Mouse (Mus musculus) liver, adult 2 months (tissue): ENCODE data around the gene Mapk10. TPM values are rescaled to one million over a fixed set of nuclear protein-coding genes. Genes with fewer than 3 reads are reported as not detected.
"Not testable (repeated sequence)": the region's sequence is repeated elsewhere in the genome, so short reads cannot be mapped to it uniquely, and the experiment has no call there.

ENCODE experiments used
- DNase-seq: peaks from one replicate; pipeline ENCODE4 v3.0.0-alpha.2; 2011; ENCODE audit warnings: low read depth, low spot score; ENCODE audit errors: extremely low read depth
- H3K27ac ChIP-seq: fragments of 200-500 bp; replicated peaks from 2 replicates; pipeline ENCODE4 v1.5.1; 2012; ENCODE audit warnings: low read depth, mild to moderate bottlenecking, control low read depth, inconsistent platforms, low read length; ENCODE audit not compliant: insufficient read depth
- H3K27me3 ChIP-seq: fragments of 200-500 bp; 2 replicates; pipeline ENCODE4 v1.6.1; 2012; ENCODE audit warnings: mild to moderate bottlenecking, moderate library complexity, low read length, inconsistent platforms; ENCODE audit not compliant: control insufficient read depth, insufficient read depth
- H3K36me3 ChIP-seq: fragments of 200-500 bp; 2 replicates; pipeline ENCODE4 v1.6.1; 2012; ENCODE audit warnings: low read length, inconsistent platforms; ENCODE audit not compliant: control insufficient read depth, insufficient read depth
- H3K4me1 ChIP-seq: fragments of 200-500 bp; 2 replicates; pipeline ENCODE4 v1.6.1; 2011; ENCODE audit warnings: low read length; ENCODE audit not compliant: control insufficient read depth, insufficient read depth
- H3K4me3 ChIP-seq: fragments of 200-500 bp; 2 replicates; pipeline ENCODE4 v1.5.1; 2011; ENCODE audit warnings: low read depth, mild to moderate bottlenecking, control low read depth, low read length, moderate library complexity; ENCODE audit not compliant: insufficient read depth
- H3K79me2 ChIP-seq: fragments of 200-500 bp; 2 replicates; pipeline ENCODE4 v1.6.1; 2012; ENCODE audit warnings: inconsistent platforms, mild to moderate bottlenecking, low read length, moderate library complexity; ENCODE audit not compliant: control insufficient read depth, insufficient read depth
- H3K9ac ChIP-seq: fragments of 200-500 bp; 2 replicates; pipeline ENCODE4 v1.6.1; 2012; ENCODE audit warnings: low read depth, mild to moderate bottlenecking, control low read depth, inconsistent platforms, low read length
- CTCF ChIP-seq: fragments of 200-500 bp; IDR thresholded peaks from 2 replicates; pipeline ENCODE4 v1.5.1; 2011; ENCODE audit warnings: low read depth, low read length, control low read depth
- POLR2A ChIP-seq: fragments of 200-500 bp; IDR thresholded peaks from 2 replicates; pipeline ENCODE4 v1.6.1; 2011; ENCODE audit warnings: low read length, control low read depth; ENCODE audit not compliant: insufficient read depth; ENCODE audit errors: extremely low read depth
- WGBS: fragments of 180-500 bp; shearing (Covaris S2); methylation state at CpG from one replicate; pipeline ENCODE4 v1.1.7; 2018; 5-methylcytosine and 5-hydroxymethylcytosine counted together
- polyA plus RNA-seq: library from polyadenylated mRNA; depleted of rRNA; stranded (reverse); fragments of >200 nt; gene quantifications from 2 replicates; pipeline ENCODE4 v1.2.3, GENCODE M21; 2012; rRNA removed
- total RNA-seq: library from RNA; depleted of rRNA; stranded (reverse); fragments of >200 nt; gene quantifications from 2 replicates; pipeline ENCODE4 v1.2.3, GENCODE M21; 2014; rRNA removed

Gene Mapk10
- total and polyA plus RNA-seq, 2 experiments = not detected

DNA sequence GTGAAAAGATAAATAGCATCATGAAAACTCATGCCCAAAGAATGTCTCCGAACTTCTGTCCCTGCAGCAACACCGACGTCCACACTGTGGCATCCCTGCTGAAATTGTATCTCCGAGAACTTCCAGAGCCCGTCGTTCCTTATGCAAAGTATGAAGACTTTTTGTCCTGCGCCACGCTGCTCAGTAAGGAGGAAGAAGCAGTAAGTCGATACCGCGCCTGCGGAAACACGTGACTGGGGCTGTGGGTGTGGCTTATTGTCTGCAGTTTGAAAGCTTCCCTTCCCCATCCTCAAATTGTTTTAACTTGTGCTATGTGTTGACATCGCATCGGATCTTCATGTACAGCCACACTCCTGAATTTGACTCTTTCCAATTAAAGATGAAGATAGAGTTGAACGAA lies 335.5 kb downstream of the Mapk10 start:
- Histone ChIP-seq H3K27ac (no peak overlapping the region), H3K9ac (no peak overlapping the region), H3K79me2 (no peaks in the 10 kb centered on the region), H3K4me1 (no peaks in the 10 kb centered on the region; the same call in 1 of the 2 replicates), H3K27me3 (no peaks in the 10 kb centered on the region), H3K4me3 (no peak overlapping the region), H3K36me3 (peaks cover 3% of the 10 kb centered on the region; the same call in 1 of the 2 replicates)
- TF ChIP-seq POLR2A (no peak), CTCF (no peak)
- WGBS = 82% methylated on average over 16 of the region's 16 CpGs
- DNase-seq = no peak

DNA sequence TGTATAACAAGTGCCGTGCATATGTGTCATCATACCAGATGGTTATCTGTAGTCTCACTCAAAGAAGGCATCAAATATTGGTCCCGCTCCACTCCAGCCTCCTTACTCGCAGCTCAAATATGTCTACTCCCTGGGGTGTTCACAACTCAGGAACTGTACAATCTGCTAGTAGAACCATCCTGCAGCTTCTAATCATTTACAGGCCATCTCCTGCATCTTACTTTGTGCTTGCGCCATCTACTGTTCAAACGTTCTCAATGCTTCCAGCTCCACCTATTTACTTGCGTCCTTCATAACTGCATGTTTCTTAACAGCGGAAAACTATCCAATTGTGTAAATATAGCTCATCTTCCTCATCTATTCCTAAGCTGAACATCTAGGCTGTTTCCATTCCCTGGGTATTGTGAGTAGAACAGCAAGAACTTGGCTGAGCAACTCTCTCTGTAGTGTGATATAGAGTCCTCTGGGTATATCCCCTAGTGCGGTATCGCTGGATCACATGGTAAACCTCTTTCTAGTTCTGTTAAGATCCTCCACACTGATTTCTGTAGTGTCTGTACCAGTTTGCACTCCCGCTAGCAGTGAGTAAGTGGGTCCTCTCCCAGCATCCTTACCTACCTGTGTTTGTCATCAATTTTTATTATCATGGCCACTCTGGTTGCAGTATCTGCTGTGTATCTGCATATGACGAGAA lies 336.4 kb downstream of the Mapk10 start:
- 39% methylated on average over 11 of the region's 11 CpGs for WGBS
- H3K4me1 ChIP-seq = no peaks in the 10 kb centered on the region; the same call in 1 of the 2 replicates
- peak; percentile 64 for DNase-seq

DNA sequence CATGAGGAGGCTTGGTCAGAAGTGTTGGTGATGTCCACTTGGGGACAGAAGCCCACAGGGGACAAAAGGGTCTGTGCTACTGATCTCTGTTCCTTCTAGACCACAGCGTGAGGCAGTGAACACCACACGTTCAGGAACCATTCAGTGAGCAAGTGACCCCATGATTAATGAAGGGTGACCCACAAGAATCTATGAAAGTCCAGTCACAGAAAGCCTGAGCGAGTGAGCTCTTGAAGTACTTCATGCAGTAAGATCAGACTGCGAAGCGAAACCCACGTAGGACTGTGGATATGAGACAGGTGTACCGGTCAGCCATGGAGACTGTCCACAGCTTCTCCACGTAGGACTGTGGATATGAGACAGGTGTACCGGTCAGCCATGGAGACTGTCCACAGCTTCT lies 338.1 kb downstream of the Mapk10 start:
- DNase-seq, H3K9ac ChIP-seq, H3K36me3 ChIP-seq, H3K4me1 ChIP-seq, H3K79me2 ChIP-seq, H3K4me3 ChIP-seq, H3K27me3 ChIP-seq, H3K27ac ChIP-seq: not testable (repeated sequence)
- 92% methylated on average over 9 of the region's 9 CpGs for WGBS

More for the DNA sequence above, 336.4 kb downstream of the Mapk10 start:
- Histone ChIP-seq H3K79me2 (no peaks in the 10 kb centered on the region), H3K36me3 (peaks cover 3% of the 10 kb centered on the region; the same call in 1 of the 2 replicates), H3K9ac (no peak overlapping the region), H3K4me3 (no peak overlapping the region), H3K27ac (no peak overlapping the region), H3K27me3 (no peaks in the 10 kb centered on the region)
- TF ChIP-seq CTCF (peak; percentile 42; the same call in 1 of the 2 replicates), POLR2A (no peak)

DNA sequence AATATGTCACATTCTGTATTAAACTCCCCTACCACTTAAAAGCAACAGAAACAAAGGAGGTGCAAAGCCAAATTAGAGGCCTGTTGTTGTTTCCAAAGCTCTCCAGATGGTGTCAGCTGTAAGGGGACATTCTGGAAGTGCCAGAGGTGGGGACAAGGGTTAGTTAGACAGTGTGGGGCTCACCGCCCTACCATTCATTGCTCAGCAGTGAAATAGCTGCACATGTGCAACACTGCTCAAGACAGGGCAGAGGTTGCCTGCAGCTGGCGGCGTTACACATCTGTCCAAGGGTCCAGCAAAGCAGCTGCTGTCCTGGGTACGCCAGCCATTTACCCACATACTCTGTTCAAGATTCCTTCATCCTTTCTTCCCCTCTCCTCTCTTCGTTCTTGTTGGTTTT lies 342.9 kb downstream of the Mapk10 start:
- Histone ChIP-seq H3K4me1 (no peaks in the 10 kb centered on the region; the same call in 1 of the 2 replicates), H3K9ac (no peak overlapping the region), H3K27me3 (no peaks in the 10 kb centered on the region), H3K27ac (no peak overlapping the region), H3K36me3 (no peaks in the 10 kb centered on the region; the same call in 1 of the 2 replicates), H3K4me3 (no peak overlapping the region), H3K79me2 (no peaks in the 10 kb centered on the region)
- TF ChIP-seq POLR2A = no peak
- no peak for TF ChIP-seq CTCF
- no peak for DNase-seq
- 75% methylated on average over 5 of the region's 5 CpGs for WGBS

DNA sequence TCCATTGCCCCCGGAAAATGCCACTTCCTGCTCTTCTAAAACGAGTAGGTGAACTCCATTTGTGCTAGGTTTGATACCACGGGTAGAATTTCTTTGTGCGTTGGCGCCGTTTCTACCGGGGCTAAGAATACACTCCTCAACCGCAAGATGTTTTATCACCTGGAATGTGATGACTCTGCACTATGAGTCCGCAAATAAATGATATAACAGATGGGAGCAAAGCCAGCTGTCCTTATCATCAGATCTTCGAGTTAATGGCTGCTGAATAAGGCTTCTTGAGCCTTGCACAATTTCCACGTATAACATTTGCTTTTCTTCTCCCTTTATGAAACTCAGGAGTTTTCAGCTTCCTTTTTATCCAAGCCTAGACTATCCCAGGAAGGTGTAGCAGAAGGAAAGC lies 351.4 kb downstream of the Mapk10 start:
- Histone ChIP-seq H3K27me3 (no peaks in the 10 kb centered on the region), H3K9ac (no peak overlapping the region), H3K4me3 (no peak overlapping the region), H3K27ac (no peak overlapping the region), H3K4me1 (peaks cover 3% of the 10 kb centered on the region; the same call in 1 of the 2 replicates), H3K79me2 (no peaks in the 10 kb centered on the region), H3K36me3 (no peaks in the 10 kb centered on the region; the same call in 1 of the 2 replicates)
- 77% methylated on average over 11 of the region's 11 CpGs for WGBS
- TF ChIP-seq POLR2A = no peak
- TF ChIP-seq CTCF = no peak
- DNase-seq = peak; percentile 30

DNA sequence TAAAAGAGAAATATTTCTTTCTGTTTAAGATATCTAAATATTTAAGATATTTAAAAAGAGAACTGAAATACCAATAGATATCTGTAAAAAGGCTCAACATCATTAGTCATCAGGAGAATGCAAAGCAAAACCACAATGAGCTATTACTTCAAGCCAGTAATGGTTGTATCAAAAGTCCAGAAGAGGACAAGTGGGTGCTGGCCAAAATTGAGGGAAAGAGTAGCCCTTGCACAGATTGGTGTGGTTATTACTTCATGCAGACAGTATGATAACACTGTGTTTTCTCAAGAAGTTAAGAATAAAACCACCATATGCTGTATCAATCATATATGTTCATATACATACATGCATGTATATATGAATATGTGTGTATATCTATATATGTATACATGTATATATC lies 353.1 kb downstream of the Mapk10 start:
- no peak for DNase-seq
- H3K79me2 ChIP-seq = no peaks in the 10 kb centered on the region
- no peak overlapping the region for H3K27ac ChIP-seq
- H3K36me3 ChIP-seq = no peaks in the 10 kb centered on the region; the same call in 1 of the 2 replicates
- peaks cover 3% of the 10 kb centered on the region; the same call in 1 of the 2 replicates for H3K4me1 ChIP-seq
- no peak overlapping the region for H3K9ac ChIP-seq
- no peak overlapping the region for H3K4me3 ChIP-seq
- no peaks in the 10 kb centered on the region for H3K27me3 ChIP-seq
- TF ChIP-seq CTCF (no peak), POLR2A (no peak)

Other genes starting within 250 kb of the Mapk10 start
- gene Ptpn13, start 213.9 kb upstream of the Mapk10 start, total RNA-seq = 0.83 and 1.1 TPM in 2 replicates
- gene Ptpn13, start 213.9 kb upstream of the Mapk10 start, polyA plus RNA-seq = 0.38 and 0.41 TPM in 2 replicates